Mouse (Mus musculus) left cerebral cortex, adult 9 months (tissue): ENCODE results near the gene Mok.

Experiments
- DNase-seq, 2 experiments: peaks; one replicate each; pipeline ENCODE4 v3.0.0; 2022; ENCODE audit warnings: low spot score in 2 of 2

Gene Mok

DNA sequence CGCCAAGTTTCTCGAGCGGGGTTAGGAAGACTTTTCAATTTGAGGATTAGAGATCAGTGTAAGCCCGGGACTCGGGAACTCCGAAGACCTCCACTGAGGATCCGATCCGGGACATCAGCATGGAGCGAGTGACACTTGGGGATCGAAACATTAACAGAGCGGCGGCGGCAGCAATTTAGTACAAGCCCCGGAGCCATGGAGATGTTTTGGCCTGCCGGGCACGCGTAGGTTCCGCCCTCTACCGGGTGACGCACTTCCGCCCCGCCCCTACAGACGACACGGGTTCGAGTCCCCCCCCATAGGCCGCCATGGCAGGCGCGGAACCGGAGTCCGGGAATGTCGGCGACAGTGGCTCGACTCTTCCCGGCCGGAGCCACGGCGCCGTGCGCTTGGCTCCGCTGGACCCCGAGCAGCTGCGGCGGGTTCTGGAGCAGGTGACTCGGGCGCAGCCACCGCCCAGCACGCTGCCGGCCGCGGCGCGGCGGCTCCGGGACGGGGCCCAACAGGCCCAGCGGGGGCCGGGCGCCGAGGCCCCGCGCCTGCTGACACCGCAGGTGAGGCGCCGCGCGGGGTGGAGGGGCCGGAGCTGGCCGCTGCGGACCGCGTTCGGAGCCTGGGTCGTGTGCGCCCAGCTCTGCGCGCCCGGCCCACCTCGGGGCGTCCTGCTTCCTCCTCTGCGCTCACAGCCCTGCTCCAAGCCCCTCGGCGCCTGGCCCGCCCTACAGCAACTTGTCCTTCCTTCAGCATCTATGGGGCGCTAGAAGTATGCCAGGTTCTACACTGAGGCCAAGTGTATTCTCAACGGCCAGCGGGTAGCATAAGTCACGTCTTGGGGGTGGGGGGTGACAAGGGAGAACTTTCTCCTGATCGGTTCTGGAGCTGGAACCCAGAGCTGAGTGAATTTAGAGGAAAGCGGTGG is 9.5 kb upstream of the Mok start, which contains the start of gene Zfp839:
TSS of gene Zfp839 (plus strand) at position 244 of the 919 bp plus-strand sequence.
- DNase-seq, result peak; percentile 60 to 84

GRCm38 (mm10) chr12:110846191-110846765 is 5.5 kb upstream of the Mok start:
- DNase-seq, result no peak

- peak; percentile 67 to 86 for DNase-seq
Measured at GRCm38 (mm10) chr12:110845131-110845880, 4.6 kb upstream of the Mok start.

- DNase-seq, result peak in 1 of 2 experiments; percentile 40
Measured at GRCm38 (mm10) chr12:110844227-110845130, 3.7 kb upstream of the Mok start.

GRCm38 (mm10) chr12:110843194-110844048 is 2.7 kb upstream of the Mok start:
- DNase-seq, result peak in 1 of 2 experiments; percentile 88

DNA sequence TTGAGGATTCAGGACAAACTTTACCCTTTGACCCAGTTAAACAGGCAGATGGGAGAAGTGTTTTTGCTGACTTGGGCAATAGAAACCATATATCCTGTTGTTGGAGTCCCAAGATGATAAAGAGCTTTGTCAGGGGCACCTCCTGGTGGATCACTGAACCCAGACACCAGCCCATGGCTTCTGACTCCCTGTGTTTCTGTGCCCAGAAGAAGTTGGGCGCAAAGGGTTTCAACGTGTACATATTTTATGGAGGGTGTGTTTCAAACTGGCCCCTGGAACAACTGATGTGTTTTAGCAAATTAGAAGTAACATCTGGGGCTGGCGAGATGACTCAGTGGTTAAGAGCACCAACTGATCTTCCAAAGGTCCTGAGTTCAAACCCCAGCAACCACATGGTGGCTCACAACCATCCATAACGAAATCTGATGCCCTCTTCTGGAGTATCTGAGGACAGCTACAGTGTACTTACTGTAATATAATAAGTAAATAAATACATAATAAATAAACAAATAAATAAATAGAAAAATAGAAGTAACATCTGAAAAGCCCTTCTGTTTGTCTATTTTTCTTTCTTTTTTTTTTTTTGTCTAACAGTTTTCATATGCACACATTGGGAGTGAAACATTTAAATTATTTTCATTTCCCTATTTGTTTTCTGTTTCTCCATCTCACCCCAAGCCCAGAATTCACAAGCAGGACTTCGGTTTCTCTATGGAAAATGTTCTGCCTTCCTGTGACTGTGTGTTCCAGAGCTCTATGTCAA is 1.2 kb upstream of the Mok start:
- DNase-seq, result no peak

GRCm38 (mm10) chr12:110837850-110838249 is 2.9 kb downstream of the Mok start:
- no peak for DNase-seq

GRCm38 (mm10) chr12:110837192-110837841 is 3.4 kb downstream of the Mok start:
- DNase-seq, result no peak

DNA sequence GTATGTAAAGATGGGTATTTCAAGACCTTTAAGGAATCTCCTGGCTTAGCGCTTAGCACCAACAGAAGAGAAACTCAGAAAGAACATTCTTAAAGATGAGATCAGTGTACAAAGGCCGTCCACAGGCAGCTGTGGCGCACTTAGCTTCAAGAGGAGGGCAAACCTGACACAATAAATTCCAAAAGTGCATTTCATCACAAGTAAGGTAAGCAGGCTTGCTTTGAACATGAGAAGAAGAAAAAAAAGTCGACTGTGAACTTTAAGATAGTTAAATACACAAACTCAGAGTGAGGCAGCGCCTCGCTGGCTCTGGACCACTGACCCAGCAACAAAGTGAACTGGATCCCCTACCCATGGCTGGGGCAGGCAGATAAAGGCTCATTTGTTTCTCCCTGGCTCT is 4.0 kb downstream of the Mok start:
- no peak for DNase-seq

DNA sequence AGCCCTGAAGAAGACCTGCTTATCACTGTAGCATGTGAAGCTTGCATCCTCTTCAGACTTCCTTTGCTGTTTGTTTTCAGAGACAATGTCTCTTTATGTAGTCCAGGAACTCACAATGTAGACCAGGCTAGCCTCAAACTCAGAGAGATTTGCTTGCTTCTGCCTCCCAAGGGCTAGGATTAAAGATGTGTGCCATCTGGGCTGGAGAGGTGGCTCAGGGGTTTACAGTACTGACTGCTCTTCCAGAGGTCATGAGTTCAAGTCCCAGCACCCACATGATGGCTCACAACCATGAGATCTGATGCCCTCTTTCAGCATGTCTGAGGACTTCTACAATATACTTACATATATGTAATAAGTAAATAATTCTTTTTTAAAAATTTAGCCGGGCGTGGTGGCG is 5.6 kb downstream of the Mok start:
- no peak for DNase-seq

- no peak for DNase-seq
Measured at GRCm38 (mm10) chr12:110830293-110831024, 10.3 kb downstream of the Mok start.

DNA sequence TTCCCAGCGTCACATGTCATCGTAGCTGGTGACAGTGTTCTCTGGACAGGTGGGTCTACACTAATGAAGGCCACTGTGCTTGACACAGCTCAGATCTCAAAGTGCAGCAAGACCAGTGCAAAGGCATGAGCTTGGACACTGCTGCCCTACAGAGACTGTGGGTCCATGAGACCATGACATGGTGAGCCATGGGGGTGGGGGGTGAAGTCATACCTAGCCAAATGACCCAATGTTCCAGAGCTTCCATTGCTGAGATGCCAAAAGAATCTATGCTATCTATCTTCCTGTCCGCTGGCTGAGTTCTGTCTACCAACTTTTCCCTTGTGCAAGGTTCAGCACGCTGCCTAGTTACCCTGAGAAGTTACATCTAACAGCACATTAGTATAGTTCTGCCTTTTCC is 11.8 kb downstream of the Mok start:
- DNase-seq, result no peak

DNA sequence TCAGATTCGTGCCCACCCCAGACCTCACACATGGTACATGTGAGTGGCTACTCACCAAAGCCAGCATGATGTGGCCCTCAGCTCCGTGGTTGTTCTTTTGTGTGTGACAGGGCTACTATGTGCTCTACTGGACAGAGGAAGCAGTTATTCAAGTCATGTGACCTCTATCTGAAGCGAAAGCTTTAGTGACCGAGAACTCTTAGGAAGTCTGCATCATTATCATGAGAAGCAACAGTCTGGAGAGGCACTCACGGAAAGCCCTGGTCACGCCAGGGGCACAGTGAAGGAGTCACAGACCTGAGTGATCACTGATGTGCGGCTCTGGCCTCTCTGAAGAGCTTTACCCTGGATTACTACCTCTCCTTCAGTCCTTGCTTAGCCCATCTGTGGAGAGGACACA is 18.4 kb downstream of the Mok start:
- DNase-seq, result no peak

GRCm38 (mm10) chr12:110821787-110822186 is 19.0 kb downstream of the Mok start:
- no peak for DNase-seq

- no peak for DNase-seq
Measured at GRCm38 (mm10) chr12:110819367-110819766, 21.4 kb downstream of the Mok start.

DNA sequence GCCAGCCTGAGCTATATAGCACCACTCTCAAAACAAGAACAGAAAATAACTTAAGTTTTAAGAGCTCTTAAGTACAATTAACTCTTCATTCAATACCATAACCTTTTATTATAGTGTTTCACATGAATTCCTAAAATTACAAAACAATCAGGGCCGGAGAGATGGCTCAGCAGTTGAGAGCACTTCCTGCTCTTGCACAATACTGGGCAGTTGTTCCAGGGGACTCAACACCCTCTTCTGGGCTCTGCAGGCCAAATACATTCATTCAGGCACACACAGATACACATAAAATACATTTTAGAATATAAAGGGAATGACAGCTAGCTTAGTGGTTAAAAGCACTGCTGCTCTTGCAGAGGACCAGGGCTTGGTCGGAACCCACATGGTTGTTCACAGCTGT is 23.9 kb downstream of the Mok start:
- no peak for DNase-seq

GRCm38 (mm10) chr12:110814924-110815323 is 25.8 kb downstream of the Mok start:
- DNase-seq, result no peak

DNA sequence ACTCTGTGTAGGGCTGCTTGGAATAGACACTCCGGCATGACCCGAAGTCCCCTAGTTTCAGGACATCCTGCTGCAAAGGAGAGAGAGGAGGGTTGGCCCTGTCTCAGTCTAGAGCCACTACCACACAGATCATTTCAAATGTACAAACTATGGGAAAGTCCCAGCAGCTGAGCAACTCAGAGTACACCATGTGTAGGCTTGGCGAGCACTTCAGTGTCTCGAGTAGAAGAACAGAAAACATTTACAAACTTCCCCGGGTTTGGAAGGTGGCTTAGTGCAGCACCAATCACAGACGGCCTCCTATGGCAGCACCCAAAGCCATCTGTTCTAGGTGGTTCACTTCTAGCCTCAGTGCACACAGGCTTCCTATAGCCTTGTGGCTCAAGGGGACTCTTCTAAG is 27.1 kb downstream of the Mok start:
- no peak for DNase-seq
